Mouse (Mus musculus) neural tube, embryonic 10.5 days (tissue): ENCODE data around the gene 4931409K22Rik.

Experiments used
- DNase-seq: peaks from one replicate; pipeline ENCODE4 v3.0.0-alpha.2; 2017; ENCODE audit warnings: low spot score; ENCODE audit errors: extremely low spot score

Gene 4931409K22Rik

GRCm38 (mm10) chr5:24556709-24557108 lies at the start of gene 4931409K22Rik:
Gene 4931409K22Rik, minus strand, starts transcription at chr5:24556809.
- no peak for DNase-seq

- DNase-seq: no peak
These were observed 49.5 kb upstream of the 4931409K22Rik start for GRCm38 (mm10) chr5:24605980-24606665.

DNA sequence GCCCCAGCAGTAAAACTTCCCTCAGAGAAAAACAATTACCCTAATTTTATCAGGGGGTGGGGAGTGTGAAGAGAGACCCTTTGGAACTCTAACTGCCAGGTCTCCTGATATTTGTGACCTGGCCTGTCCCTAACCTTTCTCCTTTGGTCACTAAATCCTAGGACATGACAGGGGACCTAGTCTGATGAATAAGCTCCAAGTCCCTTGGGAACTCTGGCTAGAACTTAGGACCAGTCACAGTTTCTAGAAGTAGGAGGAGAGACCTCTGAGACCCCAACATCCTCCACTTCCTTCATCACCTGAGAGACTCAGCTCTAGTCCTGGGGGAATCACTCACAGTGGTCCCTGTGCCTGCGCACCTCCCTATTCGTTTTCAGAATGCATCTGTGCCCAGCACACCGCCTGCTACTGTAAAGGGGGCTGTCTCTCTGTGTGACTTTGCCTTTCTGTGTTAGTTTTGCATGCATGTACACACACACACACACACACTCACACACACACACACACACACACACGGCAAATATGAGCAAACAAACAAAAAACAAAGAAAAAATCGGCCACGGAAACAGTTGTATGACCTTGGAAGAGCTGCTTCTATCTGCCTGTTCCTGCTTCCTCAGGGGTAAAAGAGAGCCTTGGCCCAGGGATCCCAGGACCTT lies 48.8 kb upstream of the 4931409K22Rik start:
- DNase-seq: no peak

DNA sequence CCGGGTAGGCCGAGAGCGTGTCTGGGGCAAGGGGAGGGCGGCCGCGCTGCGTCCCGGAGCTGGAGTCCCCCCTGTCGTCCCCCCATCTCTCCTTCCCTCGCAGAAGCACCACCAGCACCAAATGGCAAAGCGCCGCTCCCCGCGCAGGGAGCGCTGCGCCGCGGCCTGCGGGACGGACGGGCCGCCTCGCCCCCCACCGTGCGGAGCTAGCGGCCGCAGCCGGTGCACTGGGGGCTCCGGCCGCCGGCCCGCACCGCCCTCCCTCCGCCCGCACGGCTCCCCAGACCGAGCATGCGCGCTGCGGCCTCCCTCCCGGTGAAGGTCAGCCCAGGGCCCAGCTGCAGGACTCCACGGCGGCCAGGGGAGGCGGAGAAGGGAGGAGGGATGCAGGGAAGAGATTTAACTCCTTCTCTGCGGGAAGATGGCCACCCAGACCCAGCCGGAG lies 48.1 kb upstream of the 4931409K22Rik start:
- peak; percentile 92 for DNase-seq

- peak; percentile 87 for DNase-seq
These were observed 47.6 kb upstream of the 4931409K22Rik start for GRCm38 (mm10) chr5:24604080-24604655.

DNA sequence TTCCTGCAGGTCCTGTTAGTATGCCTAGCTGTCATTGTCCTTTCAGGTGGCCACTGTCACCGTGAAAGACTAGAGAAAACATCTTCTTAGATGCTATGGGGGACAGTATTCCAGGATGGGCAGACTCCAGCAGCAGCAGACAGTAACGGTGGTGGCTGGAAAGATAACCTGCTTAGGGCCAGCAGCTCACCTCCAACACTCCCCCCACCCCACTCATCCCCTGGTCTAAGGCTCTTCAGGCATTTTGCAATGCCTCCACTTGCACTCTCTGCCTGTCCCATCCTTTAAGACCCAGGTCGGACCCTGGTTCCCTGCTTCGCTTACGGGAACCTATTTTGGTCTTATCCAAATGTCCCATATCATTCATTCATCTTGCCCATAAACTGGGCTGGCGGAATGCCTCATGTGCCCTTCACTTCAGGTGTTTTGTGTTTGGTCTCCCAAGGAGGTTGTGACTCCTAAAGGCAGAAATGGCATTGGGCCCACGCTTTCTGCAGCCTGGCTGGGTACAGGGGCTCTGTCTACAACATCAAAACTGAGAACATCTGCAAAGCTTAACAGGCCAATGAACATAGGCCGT lies 46.9 kb upstream of the 4931409K22Rik start:
- no peak for DNase-seq

- DNase-seq: peak; percentile 82
These were observed 46.2 kb upstream of the 4931409K22Rik start for GRCm38 (mm10) chr5:24602751-24603343.

- DNase-seq: peak; percentile 85
These were observed 45.5 kb upstream of the 4931409K22Rik start for GRCm38 (mm10) chr5:24601911-24602750.

GRCm38 (mm10) chr5:24601071-24601835 lies 44.6 kb upstream of the 4931409K22Rik start:
- peak; percentile 42 for DNase-seq

- no peak for DNase-seq
These were observed 43.6 kb upstream of the 4931409K22Rik start for GRCm38 (mm10) chr5:24600236-24600635.

DNA sequence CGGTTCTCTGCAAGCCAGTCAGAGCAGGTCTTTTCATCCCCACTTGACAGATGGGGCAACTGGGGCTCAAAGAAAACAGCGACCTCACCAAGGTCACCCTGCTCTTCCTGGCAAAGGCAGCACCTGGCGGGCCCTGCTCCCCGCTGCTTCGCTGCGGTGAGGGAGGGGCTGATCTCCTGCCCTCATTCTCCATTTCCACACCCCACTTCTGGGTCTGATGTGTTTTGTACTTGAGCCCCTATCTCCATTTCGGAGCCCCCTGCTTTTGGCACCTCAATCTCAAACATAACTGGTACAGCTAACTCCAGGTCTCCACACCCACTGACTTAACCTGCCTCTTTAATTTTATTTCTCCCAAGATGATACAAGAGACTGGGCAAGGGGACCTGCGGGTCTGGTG lies 42.5 kb upstream of the 4931409K22Rik start:
- no peak for DNase-seq

GRCm38 (mm10) chr5:24598570-24599006 lies 42.0 kb upstream of the 4931409K22Rik start:
- peak; percentile 74 for DNase-seq

- DNase-seq: no peak
These were observed 41.4 kb upstream of the 4931409K22Rik start for GRCm38 (mm10) chr5:24597901-24598569.

DNA sequence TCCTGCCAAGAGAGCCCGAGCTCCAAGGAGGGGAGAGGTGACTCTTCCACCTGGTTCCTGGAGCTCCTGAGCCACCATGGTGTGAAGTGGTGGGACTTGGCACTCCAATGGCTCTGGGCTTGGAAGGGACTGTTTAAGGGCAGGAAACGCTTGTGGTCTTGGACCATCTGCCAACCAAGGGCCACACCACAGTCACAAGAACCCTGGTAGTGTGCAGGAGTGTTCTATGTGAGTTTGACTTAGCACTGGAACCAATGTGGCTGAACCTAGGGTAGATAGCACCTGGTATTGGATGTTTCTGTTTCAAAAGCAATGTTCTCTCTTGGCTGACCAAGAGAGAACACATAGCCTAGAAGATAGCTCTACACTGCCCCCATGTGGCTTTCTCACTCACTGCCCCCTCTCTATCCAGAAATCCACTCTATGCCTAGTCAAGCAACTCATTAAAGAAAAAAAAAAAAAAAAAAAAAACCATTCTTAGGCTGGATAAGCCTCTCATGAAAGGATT lies 40.7 kb upstream of the 4931409K22Rik start:
- DNase-seq: peak; percentile 80

GRCm38 (mm10) chr5:24596519-24597171 lies 40.0 kb upstream of the 4931409K22Rik start:
- DNase-seq: peak; percentile 37

- no peak for DNase-seq
These were observed 39.3 kb upstream of the 4931409K22Rik start for GRCm38 (mm10) chr5:24595786-24596380.

DNA sequence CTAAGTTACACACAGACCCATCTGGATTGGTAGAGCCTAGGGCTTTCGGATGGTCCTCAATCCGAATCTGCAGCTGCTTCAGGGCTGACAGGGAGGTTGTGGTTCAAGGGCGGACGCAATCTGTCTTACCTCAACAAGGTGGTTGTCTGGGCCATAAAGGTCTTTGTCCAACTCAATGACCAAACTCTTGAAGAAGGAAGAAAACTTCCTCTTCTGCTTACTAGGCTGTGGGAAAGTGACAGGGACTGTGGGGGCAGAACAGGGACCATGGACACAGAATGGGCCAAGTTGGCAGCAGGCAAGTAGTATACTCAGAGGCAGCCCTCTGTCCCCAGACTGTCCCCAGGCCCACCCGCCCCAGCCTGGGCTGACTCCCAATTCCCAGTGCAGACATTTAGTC lies 38.7 kb upstream of the 4931409K22Rik start:
- DNase-seq: no peak

DNA sequence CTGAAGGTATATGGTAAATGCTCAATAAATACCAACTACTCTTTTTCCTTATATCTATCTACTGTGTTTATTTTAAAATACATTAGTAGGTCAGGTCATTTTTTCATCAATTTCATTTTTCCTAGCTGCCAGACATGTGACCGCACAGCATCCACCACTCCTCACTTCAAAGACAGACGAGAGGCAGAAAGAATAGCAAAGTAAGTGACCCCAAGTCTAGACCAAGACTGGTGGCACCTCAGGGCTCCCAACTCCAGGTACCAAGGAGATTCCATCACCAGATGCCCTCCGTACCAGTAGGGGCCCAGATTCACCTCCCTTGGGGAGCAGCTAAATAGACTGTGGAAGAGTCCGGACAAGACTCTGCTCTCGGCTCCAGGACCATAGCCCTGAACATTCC lies 37.7 kb upstream of the 4931409K22Rik start:
- DNase-seq: no peak
